Mouse (Mus musculus): ENCODE data around the gene Ankrd9. TPM values are rescaled to one million over a fixed set of nuclear protein-coding genes. Genes with fewer than 3 reads are reported as not detected.

Ankrd9 gene
- polyA plus RNA-seq, 1 experiment from 2014 or later: 17.2 TPM

DNA sequence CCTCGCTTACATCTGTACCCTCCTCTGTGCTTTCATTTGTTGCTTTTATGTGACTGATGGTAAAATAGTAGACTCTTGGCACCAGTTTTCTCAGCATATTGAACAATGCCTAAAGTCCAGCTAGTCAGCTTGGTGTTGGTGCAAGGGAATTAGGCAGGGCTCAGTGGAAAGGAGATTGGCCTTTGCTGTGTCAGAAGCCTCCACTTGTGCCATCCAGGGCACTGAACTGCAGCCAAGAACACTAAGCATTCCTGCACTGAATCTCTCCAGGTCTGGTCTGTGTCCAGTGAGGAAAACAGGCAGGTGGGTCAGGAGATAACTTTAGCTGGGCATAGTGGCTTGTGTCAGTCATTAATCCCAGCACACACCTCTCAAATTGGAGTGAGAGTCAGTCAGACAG lies 29.4 kb downstream of the Ankrd9 start:
- DNase-seq (ENCODE audit: low spot score): no peak
- Histone ChIP-seq H3K4me1 (no peaks in the 10 kb centered on the region), H3K27ac (no peak overlapping the region), H3K9me3 (replicated peaks) (no peaks in the 10 kb centered on the region), H3K36me3 (peaks cover 43% of the 10 kb centered on the region), H3K27me3 (ENCODE audit: low read depth, poor library complexity, severe bottlenecking) (no peaks in the 10 kb centered on the region), H3K4me3 (no peak overlapping the region)
- WGBS: 100% methylated on average over 1 of the region's 1 CpGs

DNA sequence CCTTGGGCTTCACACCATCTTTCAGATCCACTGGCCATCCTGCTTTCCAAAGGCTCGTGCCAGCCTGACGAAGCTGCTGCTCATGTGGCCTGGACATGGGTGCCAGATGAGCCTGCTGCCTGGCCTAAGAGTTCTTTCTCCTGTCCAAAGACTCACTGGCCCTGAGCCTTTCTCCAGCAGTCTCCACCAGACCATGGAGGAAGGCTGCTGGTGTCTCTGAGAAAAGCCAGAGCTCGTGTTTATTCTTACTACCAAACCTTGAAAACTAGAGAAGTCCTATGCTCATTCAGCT lies 30.0 kb downstream of the Ankrd9 start:
- Histone ChIP-seq H3K27ac (no peak overlapping the region), H3K4me3 (no peak overlapping the region), H3K9me3 (replicated peaks) (no peaks in the 10 kb centered on the region), H3K4me1 (no peaks in the 10 kb centered on the region), H3K36me3 (peaks cover 40% of the 10 kb centered on the region), H3K27me3 (ENCODE audit: low read depth, poor library complexity, severe bottlenecking) (no peaks in the 10 kb centered on the region)
- WGBS: 86% methylated on average over 3 of the region's 3 CpGs
- no peak for DNase-seq (ENCODE audit: low spot score)

- Histone ChIP-seq H3K4me3 (no peak overlapping the region), H3K4me1 (no peaks in the 10 kb centered on the region), H3K27ac (no peak overlapping the region), H3K36me3 (peaks cover 43% of the 10 kb centered on the region), H3K27me3 (ENCODE audit: low read depth, poor library complexity, severe bottlenecking) (no peaks in the 10 kb centered on the region), H3K9me3 (replicated peaks) (no peaks in the 10 kb centered on the region)
- DNase-seq (ENCODE audit: low spot score): no peak
- WGBS: 92% methylated on average over 6 of the region's 6 CpGs
Measured at GRCm38 (mm10) chr12:110948082-110948909, 30.5 kb downstream of the Ankrd9 start.

DNA sequence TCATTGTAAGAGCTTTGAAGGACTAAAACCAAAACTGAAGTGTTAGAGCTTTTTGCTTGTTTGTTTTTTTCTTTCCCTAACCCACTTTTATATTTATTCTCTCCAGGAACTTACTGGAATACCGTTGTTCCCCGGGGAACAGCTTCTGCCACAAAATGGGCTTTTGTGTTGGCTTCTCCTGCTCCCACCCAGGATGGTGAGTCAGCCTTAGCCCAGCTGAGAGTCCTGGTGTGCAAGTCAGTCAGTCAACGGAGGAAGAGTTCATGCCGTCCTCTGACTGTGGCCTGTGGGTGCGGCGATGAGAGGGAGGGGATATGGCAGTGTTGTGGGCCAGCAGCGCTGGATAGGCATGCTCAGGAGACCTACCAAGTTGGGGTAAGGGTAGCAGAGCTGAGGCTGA lies 32.6 kb downstream of the Ankrd9 start:
- no peaks in the 10 kb centered on the region for H3K27me3 ChIP-seq (ENCODE audit: low read depth, poor library complexity, severe bottlenecking)
- peaks cover 52% of the 10 kb centered on the region for H3K36me3 ChIP-seq
- no peak overlapping the region for H3K4me3 ChIP-seq
- WGBS: 92% methylated on average over 7 of the region's 7 CpGs
- no peak for DNase-seq (ENCODE audit: low spot score)
- H3K9me3 ChIP-seq (replicated peaks): no peaks in the 10 kb centered on the region
- H3K27ac ChIP-seq: no peak overlapping the region
- no peaks in the 10 kb centered on the region for H3K4me1 ChIP-seq

DNA sequence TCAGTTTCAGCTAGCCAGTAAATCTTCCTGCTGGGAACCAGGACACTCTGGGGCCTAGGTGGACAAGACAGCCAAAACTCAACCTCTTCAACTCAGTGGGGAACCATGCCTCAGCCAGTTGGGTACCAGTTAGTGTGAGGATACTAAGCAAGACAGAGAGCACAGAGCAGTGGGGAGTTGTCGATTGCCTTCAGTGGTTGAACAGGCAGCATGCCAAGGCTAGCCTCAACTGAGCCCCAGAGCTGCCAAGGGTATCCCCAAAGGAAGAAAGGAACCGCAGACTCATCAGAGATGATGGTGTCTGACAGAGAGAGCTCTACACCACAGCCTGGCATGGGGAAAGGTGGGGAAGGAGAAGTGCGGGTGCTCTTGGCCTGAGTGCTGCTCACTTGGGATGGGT lies 38.0 kb downstream of the Ankrd9 start:
- Histone ChIP-seq H3K36me3 (peaks cover 55% of the 10 kb centered on the region), H3K27ac (no peak overlapping the region), H3K4me1 (no peaks in the 10 kb centered on the region), H3K9me3 (replicated peaks) (no peaks in the 10 kb centered on the region), H3K4me3 (no peak overlapping the region), H3K27me3 (ENCODE audit: low read depth, poor library complexity, severe bottlenecking) (no peaks in the 10 kb centered on the region)
- 95% methylated on average over 3 of the region's 3 CpGs for WGBS
- DNase-seq (ENCODE audit: low spot score): no peak

- 94% methylated on average over 5 of the region's 5 CpGs for WGBS
- DNase-seq (ENCODE audit: low spot score): no peak
- H3K36me3 ChIP-seq: peaks cover 45% of the 10 kb centered on the region
- no peaks in the 10 kb centered on the region for H3K27me3 ChIP-seq (ENCODE audit: low read depth, poor library complexity, severe bottlenecking)
- H3K4me1 ChIP-seq: no peaks in the 10 kb centered on the region
- no peak overlapping the region for H3K27ac ChIP-seq
- H3K9me3 ChIP-seq (replicated peaks): no peaks in the 10 kb centered on the region
- no peak overlapping the region for H3K4me3 ChIP-seq
Measured at GRCm38 (mm10) chr12:110939385-110939784, 39.5 kb downstream of the Ankrd9 start.

DNA sequence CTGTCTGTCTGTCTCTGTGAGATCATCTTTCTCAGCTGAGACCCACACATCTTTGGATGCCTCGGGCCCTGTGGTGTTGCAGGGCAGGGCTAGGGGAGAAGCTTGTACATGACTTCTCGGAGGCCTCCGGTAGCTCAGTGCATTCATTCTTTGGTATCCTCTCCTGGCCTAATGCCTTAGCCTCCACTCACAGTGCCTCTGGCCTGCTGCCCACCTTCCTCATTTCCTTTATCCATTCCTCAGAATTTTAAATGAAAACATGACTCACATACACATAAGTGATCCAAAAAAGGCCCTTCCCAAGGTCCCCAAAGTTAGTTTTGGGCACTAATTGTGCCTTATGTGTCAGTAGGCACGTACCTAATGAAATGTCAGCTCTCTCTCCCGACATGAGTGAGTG lies 41.3 kb downstream of the Ankrd9 start:
- H3K9me3 ChIP-seq (replicated peaks): no peaks in the 10 kb centered on the region
- WGBS: 92% methylated on average over 5 of the region's 5 CpGs
- no peaks in the 10 kb centered on the region for H3K27me3 ChIP-seq (ENCODE audit: low read depth, poor library complexity, severe bottlenecking)
- no peak overlapping the region for H3K4me3 ChIP-seq
- DNase-seq (ENCODE audit: low spot score): no peak
- no peaks in the 10 kb centered on the region for H3K4me1 ChIP-seq
- peaks cover 53% of the 10 kb centered on the region for H3K36me3 ChIP-seq
- H3K27ac ChIP-seq: no peak overlapping the region

DNA sequence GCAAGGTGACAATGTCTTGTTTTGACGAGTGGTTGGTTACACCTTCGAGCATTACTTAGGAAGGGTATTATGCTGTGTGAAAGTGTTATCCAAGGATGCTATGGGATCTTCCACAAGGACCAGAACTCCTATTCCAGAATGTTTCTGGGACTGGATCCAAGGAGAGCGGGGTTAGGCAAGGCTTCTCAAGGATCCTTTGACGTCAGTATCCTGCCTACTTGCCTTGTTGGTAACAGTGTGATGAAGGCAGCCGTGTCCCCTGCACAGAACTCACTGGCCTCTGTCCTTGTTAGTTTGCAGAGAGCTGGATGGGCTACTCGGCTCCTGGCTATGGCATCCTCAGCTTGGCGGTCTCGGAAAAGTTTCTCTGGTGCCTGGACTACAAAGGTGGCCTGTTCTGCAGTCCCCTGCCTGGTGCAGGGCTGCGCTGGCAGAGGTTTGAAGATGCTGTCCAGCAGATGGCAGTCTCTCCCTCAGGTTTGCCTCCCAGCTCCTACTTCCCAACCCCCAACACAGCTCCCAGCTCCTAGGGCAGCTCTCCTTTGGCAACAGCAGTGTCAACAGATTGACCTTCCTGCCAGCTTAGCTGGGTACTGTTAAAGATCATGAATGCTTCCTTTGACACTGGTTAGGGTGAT lies 42.7 kb downstream of the Ankrd9 start:
- no peak overlapping the region for H3K27ac ChIP-seq
- H3K4me1 ChIP-seq: no peaks in the 10 kb centered on the region
- 66% methylated on average over 9 of the region's 9 CpGs for WGBS
- H3K9me3 ChIP-seq (replicated peaks): no peaks in the 10 kb centered on the region
- peak; percentile 79 for DNase-seq (ENCODE audit: low spot score)
- no peak overlapping the region for H3K4me3 ChIP-seq
- H3K27me3 ChIP-seq (ENCODE audit: low read depth, poor library complexity, severe bottlenecking): no peaks in the 10 kb centered on the region
- H3K36me3 ChIP-seq: peaks cover 61% of the 10 kb centered on the region

DNA sequence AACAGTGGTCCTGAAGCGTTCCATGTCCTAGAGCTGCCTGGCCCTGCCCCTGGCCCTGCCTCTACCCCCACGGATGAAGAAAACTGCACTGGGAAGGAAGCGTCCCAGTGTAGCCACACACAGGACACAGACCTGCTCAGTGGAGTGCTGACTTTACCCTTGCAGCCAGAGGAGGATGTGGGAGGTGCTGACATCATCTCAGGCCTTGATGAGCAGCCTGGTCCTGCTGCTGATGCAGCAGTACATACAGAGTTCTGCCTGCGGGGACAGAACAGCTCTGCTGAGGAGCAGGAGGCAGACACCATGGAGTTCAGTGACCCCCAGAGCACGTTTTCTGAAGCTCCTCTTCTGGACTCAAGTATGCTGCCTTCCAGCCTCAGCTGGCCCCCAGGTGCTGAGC lies 46.0 kb downstream of the Ankrd9 start:
- no peak for DNase-seq (ENCODE audit: low spot score)
- Histone ChIP-seq H3K27me3 (ENCODE audit: low read depth, poor library complexity, severe bottlenecking) (no peaks in the 10 kb centered on the region), H3K9me3 (replicated peaks) (no peaks in the 10 kb centered on the region), H3K27ac (no peak overlapping the region), H3K4me1 (no peaks in the 10 kb centered on the region), H3K36me3 (peaks cover 49% of the 10 kb centered on the region), H3K4me3 (no peak overlapping the region)
- 81% methylated on average over 5 of the region's 5 CpGs for WGBS

Other genes with a start within 250 kb of the Ankrd9 start
- gene Wdr20, start 241.1 kb downstream of the Ankrd9 start, polyA plus RNA-seq (2016; fragmentation: Nextera tagmentation; extraction: Ambion mirVana): 24.8 and 27.0 TPM in 2 replicates
- 6.0 and 6.5 TPM in 2 replicates for gene Mok, start 138.1 kb downstream of the Ankrd9 start, polyA plus RNA-seq (2016; fragmentation: Nextera tagmentation; extraction: Ambion mirVana)
- 3.9 and 6.2 TPM in 2 replicates for gene Zfp839, start 128.8 kb downstream of the Ankrd9 start, polyA plus RNA-seq (2016; fragmentation: Nextera tagmentation; extraction: Ambion mirVana)
- gene Cinp, start 89.9 kb downstream of the Ankrd9 start, polyA plus RNA-seq (2016; fragmentation: Nextera tagmentation; extraction: Ambion mirVana): 88.4 and 114 TPM in 2 replicates
- gene Tecpr2, start 89.8 kb downstream of the Ankrd9 start, polyA plus RNA-seq (2016; fragmentation: Nextera tagmentation; extraction: Ambion mirVana): 6.0 and 6.7 TPM in 2 replicates
- gene Rcor1, start 60.3 kb upstream of the Ankrd9 start, polyA plus RNA-seq (2016; fragmentation: Nextera tagmentation; extraction: Ambion mirVana): 7.9 and 9.1 TPM in 2 replicates
- gene Traf3, start 187.3 kb upstream of the Ankrd9 start, polyA plus RNA-seq (2016; fragmentation: Nextera tagmentation; extraction: Ambion mirVana): 9.6 and 10.9 TPM in 2 replicates
- gene 4930595D18Rik, start 205.5 kb upstream of the Ankrd9 start, polyA plus RNA-seq (2016; fragmentation: Nextera tagmentation; extraction: Ambion mirVana): not detected in 2 replicates

All from limb, embryonic 10.5 days (tissue).